Mouse (Mus musculus) adrenal gland, adult 2 months (tissue): ENCODE measurements around the gene Usp26. TPM values are rescaled to one million over a fixed set of nuclear protein-coding genes. Genes with fewer than 3 reads are reported as not detected.
A peak's percentile ranks its signal among the peaks of the same experiment; 100 is the strongest.

Experiments used
- DNase-seq: peaks from one replicate; pipeline ENCODE4 v3.0.0; 2021
- long read RNA-seq: library from polyadenylated mRNA; stranded (forward); transcript quantifications from one replicate; pipeline ENCODE4 v2.0.0, GENCODE M21; 2021
- polyA plus RNA-seq: library from polyadenylated mRNA; depleted of rRNA; stranded (reverse); fragments of >200 nt; gene quantifications from 2 replicates; pipeline ENCODE4 v1.2.3, GENCODE M21; 2012; rRNA removed
- total RNA-seq, 2 experiments: library from RNA; stranded (reverse); gene quantifications; 2 replicates each; pipeline ENCODE4 v1.2.3; 2021

Usp26 gene
- total RNA-seq (not detected), polyA plus RNA-seq (not detected in 2 replicates)
- long read RNA-seq, partial matches to known transcripts = 0 of 1 reads
- long read RNA-seq, other reads (novel, unspliced or antisense) = 1 of 1 reads

- DNase-seq = no peak
These were observed at the start of gene Usp26 for GRCm38 (mm10) chrX:51801133-51801532. Gene Usp26 (minus strand): TSS chrX:51801233.

- DNase-seq = peak; percentile 11
These were observed 13.6 kb upstream of the Usp26 start for GRCm38 (mm10) chrX:51814466-51815247.

- peak; percentile 20 for DNase-seq
These were observed 33.6 kb downstream of the Usp26 start for GRCm38 (mm10) chrX:51767457-51767856.

DNA sequence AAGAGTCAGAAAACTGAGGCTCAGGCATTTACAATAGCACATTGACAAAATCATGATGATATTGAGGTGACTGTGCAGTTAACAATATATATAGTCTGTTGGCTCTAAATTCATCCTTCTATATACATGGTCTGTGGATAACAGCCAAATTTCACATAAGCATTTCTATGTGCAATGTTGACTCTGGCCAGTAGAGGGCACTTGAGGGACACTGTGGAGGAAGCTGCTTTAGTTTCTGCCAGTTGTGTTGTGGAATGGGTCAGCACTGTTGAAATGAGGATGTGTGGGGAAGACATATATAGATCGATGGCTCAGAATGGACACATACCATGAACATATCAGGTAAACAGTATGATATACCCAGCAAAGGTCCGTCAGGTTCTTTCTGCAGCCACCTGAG is 64.6 kb downstream of the Usp26 start:
- DNase-seq = peak; percentile 30

GRCm38 (mm10) chrX:51714086-51714745 is 86.8 kb downstream of the Usp26 start:
- peak; percentile 10 for DNase-seq

- peak; percentile 68 for DNase-seq
These were observed 88.0 kb downstream of the Usp26 start for GRCm38 (mm10) chrX:51712996-51713395.

Other genes with a start within 250 kb of the Usp26 start
- gene Hs6st2, start 119.4 kb downstream of the Usp26 start, total RNA-seq = 1 to 10 TPM; 1.3 to 3.2 TPM
- gene Hs6st2, start 119.4 kb downstream of the Usp26 start, polyA plus RNA-seq = 9.1 and 12.3 TPM in 2 replicates
- gene 1700080O16Rik, start 171.5 kb upstream of the Usp26 start, total RNA-seq = not detected
- gene 1700080O16Rik, start 171.5 kb upstream of the Usp26 start, polyA plus RNA-seq = not detected in 2 replicates